Mouse (Mus musculus) CH12F3 (cell line): ENCODE measurements at regions not wholly inside any gene's neighbourhood (a gene's known extent, or its start where the extent isn't known, plus 50 kb on each side); places are given as distances from the start of the nearest gene placed in this dataset.

ENCODE experiments used
- in situ Hi-C: fragments of 300-500 bp; cut with MboI; formaldehyde crosslinking; loops from 2 replicates; pipeline ENCODE4 v1.14.3; 2020; ENCODE audit warnings: low sequenced_read_pairs

- in situ Hi-C loops = no loop called here
These were observed 312.9 kb downstream of the Ptpru start for GRCm38 (mm10) chr4:131525236-131525635.

- in situ Hi-C loops = no loop called here
These were observed 307.6 kb downstream of the Ptpru start for GRCm38 (mm10) chr4:131530491-131530890.

DNA sequence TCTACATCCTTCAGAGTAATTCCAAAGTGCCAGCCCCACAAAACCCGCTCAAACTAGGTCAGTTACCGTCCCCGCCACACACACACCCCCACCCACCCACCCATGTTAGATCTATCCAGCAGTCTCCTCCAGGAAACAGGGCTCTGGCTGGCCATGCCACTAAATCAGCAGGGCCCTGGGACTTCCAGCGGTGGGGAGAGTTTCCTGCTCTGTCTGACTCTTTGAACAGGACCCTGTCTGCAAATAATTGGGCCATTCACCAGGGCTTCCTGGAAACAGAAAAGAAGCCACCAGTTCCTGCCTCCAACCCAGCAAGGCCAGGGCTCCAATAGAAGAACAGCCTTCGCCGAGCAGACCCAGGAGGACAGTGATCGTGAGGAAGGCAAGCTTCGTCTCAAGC lies 307.1 kb downstream of the Ptpru start:
- in situ Hi-C loops = no loop called here

GRCm38 (mm10) chr4:131534831-131535230 lies 303.3 kb downstream of the Ptpru start:
- in situ Hi-C loops = no loop called here

- in situ Hi-C loops = no loop called here
These were observed 299.9 kb downstream of the Ptpru start for GRCm38 (mm10) chr4:131538237-131538636.

DNA sequence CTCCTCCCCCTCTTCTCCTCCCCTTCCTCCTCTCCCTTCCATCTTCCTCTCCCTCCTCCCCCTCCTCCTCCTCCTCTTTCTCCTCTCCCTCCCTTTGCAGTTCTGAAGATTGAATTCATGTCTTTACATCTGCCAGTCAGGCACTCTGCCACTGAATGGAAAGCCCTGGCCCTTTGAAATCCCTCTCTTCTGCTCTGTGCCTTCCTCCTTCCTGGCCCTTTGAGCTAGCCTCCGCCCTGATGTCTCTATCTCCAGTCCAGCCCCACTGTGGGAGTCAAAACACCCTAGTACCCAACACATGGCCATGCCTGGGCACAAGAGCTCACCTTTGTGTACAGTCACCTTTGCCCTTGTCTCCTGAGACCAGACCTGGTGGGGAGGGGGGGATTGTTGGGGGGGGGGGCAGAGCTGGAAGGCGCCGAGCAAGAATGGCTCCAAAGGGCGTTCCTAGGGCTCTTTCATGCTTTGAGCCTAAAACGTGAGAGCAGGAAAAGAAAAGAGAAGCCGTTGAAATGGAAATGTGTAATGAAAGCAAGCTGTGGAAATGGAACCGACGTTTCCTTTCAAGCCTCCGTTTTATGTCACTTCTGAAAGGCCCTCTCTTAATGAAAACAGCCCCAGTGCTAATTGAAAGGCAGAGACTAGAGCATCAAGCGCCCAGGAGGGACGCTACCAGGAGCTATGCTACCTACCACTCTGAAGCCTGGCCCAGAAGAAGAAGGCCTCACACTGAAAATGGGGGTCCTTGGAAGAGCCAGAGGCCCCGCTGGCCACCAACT lies 291.5 kb downstream of the Ptpru start:
- in situ Hi-C loops = no loop called here

DNA sequence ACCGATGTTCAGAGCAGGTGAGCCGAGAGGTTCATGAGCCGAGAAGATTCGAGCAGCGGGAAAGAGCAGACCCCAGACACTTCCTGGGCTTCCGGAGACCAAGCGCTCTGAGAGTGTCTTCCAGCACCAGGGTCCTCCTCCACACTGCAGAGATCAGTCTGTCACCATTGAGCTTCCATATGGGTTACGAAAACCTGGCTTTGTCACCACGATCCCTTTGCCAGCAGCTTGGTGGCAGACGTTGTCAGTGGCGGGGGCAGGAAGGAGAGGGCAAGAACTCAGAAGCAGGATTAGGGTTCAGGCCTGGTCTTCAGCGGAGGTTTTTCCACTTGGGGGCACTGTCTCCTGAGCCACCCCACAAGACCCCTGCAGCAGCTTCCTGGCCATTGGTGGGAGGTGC lies 288.5 kb downstream of the Ptpru start:
- in situ Hi-C loops = no loop called here

- in situ Hi-C loops = no loop called here
These were observed 279.6 kb downstream of the Ptpru start for GRCm38 (mm10) chr4:131558513-131558912.

DNA sequence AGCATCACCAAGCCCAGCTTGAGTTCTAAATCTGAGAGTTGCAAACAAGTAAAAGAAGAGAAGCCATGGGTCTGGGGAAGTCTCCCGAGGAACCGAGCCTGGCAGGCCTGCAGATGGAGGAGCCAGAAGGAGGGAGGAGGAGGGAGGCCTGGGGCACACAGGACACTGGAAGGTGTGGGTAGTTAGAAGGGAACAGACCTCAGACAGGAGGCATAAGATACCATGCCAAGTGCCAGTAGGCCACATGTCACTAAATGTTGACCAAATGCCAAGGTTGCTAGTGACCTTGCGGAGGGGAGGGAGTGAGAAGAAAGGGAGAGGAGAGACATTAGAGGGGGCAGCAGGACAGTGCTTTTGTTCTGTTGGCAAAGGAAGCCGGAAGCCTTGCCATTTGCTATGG lies 274.2 kb downstream of the Ptpru start:
- in situ Hi-C loops = no loop called here

GRCm38 (mm10) chr4:131565203-131565602 lies 272.9 kb downstream of the Ptpru start:
- in situ Hi-C loops = no loop called here

DNA sequence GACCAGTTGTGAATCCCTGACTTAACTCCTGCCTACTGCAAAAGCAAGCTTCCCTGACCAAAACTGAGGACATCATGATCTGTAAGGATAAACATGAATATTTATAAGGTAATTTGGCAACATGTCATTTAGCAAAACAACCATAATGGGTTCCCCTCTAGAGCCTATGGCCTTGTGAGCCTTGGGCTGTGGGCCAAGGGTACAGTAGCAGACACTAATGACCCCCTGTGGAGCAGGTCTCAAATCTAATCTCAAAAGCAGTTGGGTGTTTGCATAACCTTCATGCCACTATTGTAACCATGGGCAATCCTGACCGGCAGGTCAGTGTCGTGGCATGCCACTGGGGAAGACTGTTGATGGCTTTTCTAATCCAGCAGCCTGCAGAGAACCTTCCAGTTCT lies 270.8 kb downstream of the Ptpru start:
- in situ Hi-C loops = no loop called here

GRCm38 (mm10) chr4:131569156-131569555 lies 268.9 kb downstream of the Ptpru start:
- in situ Hi-C loops = no loop called here

GRCm38 (mm10) chr4:131577571-131577970 lies 260.5 kb downstream of the Ptpru start:
- in situ Hi-C loops = no loop called here

DNA sequence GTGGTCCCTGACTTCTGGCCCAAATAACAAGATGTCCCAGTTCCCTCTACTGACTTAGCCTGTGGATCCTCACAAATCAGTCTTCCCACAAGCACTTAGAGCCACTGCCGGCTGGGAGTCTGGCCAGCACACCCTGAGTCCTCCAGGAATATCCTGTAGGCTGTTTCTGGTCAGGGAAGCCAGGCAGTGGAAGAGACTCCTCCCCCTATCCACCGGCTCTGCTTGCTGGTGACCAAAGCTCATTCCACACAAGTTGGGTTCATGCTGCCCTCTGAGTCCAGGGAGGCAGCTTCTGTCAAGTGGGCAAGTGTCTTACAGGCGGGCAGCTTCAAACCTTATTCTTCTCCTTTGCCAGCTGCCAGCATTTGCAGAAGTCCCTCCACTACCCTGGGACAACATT lies 252.1 kb downstream of the Ptpru start:
- in situ Hi-C loops = no loop called here

DNA sequence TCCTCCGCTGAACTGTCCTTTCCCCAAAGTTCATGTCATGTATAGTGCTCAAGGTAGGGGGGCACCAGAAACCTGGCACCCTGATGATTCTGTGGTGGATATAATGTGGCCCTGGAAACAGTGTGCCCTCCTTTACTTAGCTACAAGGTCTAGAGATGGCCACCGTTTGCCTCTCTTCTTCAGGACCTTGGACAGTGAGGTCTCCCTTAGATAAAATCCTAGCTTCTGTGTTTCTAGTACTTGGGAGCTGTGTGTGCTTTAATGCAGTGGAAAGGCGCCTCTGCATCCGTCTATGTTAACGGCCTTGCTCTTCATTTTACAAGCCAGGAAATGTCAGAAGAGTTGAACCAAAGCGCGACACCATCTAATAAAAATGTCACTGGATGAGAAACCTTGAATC lies 250.6 kb downstream of the Ptpru start:
- in situ Hi-C loops = no loop called here

- in situ Hi-C loops = no loop called here
These were observed 248.0 kb downstream of the Ptpru start for GRCm38 (mm10) chr4:131590136-131590535.

DNA sequence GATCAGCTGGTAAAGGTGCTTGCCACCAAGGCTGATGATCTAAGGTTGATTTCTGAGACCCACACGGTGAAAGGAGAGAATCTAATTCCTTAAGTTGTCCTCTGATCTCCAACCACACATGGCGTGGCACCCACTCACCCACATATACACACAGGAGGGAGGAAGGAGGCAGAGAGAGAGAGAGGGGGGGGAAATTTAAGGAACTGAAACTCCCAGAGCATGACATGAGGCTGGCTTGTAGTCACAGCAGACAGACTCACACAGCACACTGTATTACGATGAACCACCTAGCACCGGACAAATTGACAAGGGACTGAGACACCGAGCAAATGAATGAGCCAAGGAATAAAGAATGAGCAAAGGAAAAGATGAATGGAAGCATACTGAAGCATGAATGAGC lies 246.6 kb downstream of the Ptpru start:
- in situ Hi-C loops = no loop called here

DNA sequence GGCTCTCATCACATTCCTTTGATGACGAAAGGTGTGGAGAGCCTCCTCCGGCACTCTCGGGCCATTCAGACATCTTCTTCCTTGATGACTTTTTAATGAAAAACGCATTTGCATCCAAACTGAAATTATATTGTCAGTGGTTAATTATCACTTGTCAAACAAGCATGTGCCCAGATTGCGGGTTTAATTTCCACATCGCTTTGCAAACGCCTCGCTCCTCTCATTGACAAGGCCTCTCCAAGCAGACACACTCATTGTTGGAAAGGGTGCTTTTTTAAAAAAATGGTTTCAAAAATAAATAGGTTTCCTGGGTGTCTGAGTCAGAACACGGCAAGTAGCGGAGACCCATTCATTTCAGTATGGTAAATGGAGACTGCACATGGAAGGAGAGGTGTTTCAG lies 240.1 kb downstream of the Ptpru start:
- in situ Hi-C loops = no loop called here

GRCm38 (mm10) chr4:131614434-131614833 lies 223.7 kb downstream of the Ptpru start:
- in situ Hi-C loops = no loop called here

DNA sequence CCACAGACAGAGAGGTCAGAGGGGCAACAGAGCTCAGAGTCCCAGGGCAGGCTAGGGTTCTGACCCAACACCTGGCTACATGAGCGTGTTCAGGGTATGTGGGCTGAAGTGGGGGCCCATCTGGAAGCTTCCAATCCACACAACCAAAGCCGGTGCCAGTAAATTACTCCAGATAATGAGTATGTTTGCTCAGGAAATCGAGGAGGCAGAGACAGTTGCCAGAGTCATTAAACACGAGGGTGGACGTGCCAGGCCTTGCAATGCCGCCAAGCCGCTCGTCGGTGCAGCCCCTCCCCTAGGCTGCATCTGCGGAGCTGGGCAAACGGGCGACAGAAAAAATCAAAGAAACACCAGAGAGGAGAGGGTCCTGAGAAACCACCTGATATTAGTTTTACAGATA lies 222.5 kb downstream of the Ptpru start:
- in situ Hi-C loops = no loop called here

- in situ Hi-C loops = no loop called here
These were observed 200.0 kb downstream of the Ptpru start for GRCm38 (mm10) chr4:131638105-131638504.

DNA sequence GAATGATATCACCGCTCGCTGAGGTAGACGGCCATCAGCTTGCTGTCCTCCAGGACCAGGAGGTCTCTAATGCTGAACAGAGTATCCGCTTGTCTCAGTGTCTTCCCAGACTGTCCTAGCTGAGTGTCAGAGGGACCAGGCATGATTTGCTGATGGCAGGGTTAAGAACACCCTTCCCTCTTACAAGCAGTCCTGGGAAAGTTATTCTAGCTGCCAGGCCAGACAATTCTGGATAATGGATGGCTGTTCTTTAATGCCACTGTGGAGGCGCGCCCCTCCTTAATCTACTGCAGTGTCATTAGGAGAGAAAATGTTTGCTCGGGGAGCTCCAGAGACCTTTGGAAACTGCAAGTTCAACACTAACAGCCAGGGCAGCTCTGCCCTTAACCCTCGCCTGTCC lies 182.1 kb downstream of the Ptpru start:
- in situ Hi-C loops = no loop called here

- in situ Hi-C loops = no loop called here
These were observed 180.2 kb downstream of the Ptpru start for GRCm38 (mm10) chr4:131657922-131658321.
